Mouse (Mus musculus): ENCODE measurements around the gene Zbtb45. TPM values are rescaled to one million over a fixed set of nuclear protein-coding genes. Genes with fewer than 3 reads are reported as not detected.
A peak's percentile ranks its signal among the peaks of the same experiment; 100 is the strongest.

Zbtb45 gene
- polyA plus RNA-seq, 2 experiments = 9.8 to 10.5 TPM

- 71% methylated on average over 10 of the region's 10 CpGs for WGBS (ENCODE audit: insufficient replicate concordance)
- TF ChIP-seq EP300 (IDR thresholded peaks at IDR 0.05; ENCODE audit: low read depth) = no peak
- no peak for TF ChIP-seq CTCF (IDR thresholded peaks at IDR 0.05; ENCODE audit: low read depth)
- no peak overlapping the region for H3K27ac ChIP-seq
- no peaks in the 10 kb centered on the region for H3K9me3 ChIP-seq (ENCODE audit: control insufficient read depth, low read length)
- no peak for ATAC-seq (ENCODE audit: insufficient read depth)
- no peak for DNase-seq (ENCODE audit: low read depth in 3 of 3, low spot score in 3 of 3)
- no peaks in the 10 kb centered on the region for H3K27me3 ChIP-seq (ENCODE audit: control insufficient read depth, insufficient read depth, low read length)
- H3K36me3 ChIP-seq (replicated peaks; ENCODE audit: control insufficient read depth, insufficient read depth, low read depth) = no peaks in the 10 kb centered on the region
- no peak overlapping the region for H3K9ac ChIP-seq (replicated peaks)
- no peak overlapping the region for H3K4me3 ChIP-seq (ENCODE audit: insufficient read depth in 1 of 2, low read depth in 2 of 2, low read length in 2 of 2)
- peaks cover 2 to 8% of the 10 kb centered on the region in 2 experiments for H3K4me1 ChIP-seq (replicated peaks; ENCODE audit: control insufficient read depth in 2 of 2, insufficient read depth in 2 of 2, low read length in 1 of 2)
- no peak overlapping the region for H3K4me2 ChIP-seq (ENCODE audit: low read depth)
Observed at GRCm38 (mm10) chr7:12993148-12993547, 16.7 kb downstream of the Zbtb45 start.

DNA sequence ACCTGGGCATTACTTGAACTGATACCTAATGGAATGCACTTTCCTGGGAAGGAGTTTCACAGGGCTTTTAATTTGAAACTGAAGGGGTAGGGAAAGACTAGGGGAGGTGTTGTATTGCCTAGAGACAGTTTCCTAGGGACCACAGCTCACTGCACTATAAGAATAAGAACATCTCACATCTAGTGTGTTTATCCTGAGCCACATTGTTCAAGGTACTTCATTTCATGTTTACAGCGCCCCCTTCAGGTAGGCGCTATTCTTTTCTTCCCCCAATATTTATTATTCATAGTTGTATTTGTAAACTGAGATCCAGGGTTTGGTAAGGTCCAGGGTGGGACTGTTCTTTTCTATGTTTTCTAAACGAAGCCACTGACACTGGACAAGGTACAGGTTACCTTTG is 17.6 kb downstream of the Zbtb45 start:
- Histone ChIP-seq H3K27ac (no peak overlapping the region), H3K4me3 (ENCODE audit: insufficient read depth in 1 of 2, low read depth in 2 of 2, low read length in 2 of 2) (no peak overlapping the region), H3K9me3 (ENCODE audit: control insufficient read depth, low read length) (no peaks in the 10 kb centered on the region), H3K4me1 (replicated peaks; ENCODE audit: control insufficient read depth in 2 of 2, insufficient read depth in 2 of 2, low read length in 1 of 2) (peaks cover 12 to 17% of the 10 kb centered on the region in 2 experiments), H3K9ac (replicated peaks) (no peak overlapping the region), H3K27me3 (ENCODE audit: control insufficient read depth, insufficient read depth, low read length) (no peaks in the 10 kb centered on the region), H3K36me3 (replicated peaks; ENCODE audit: control insufficient read depth, insufficient read depth, low read depth) (no peaks in the 10 kb centered on the region), H3K4me2 (ENCODE audit: low read depth) (no peak overlapping the region)
- TF ChIP-seq CTCF (IDR thresholded peaks at IDR 0.05; ENCODE audit: low read depth) = peak; percentile 67
- TF ChIP-seq EP300 (IDR thresholded peaks at IDR 0.05; ENCODE audit: low read depth) = no peak
- DNase-seq (ENCODE audit: low read depth in 3 of 3, low spot score in 3 of 3) (peak in 1 of 3 experiments; percentile 50), ATAC-seq (ENCODE audit: insufficient read depth) (no peak)
- 1% methylated on average over 3 of the region's 3 CpGs for WGBS (ENCODE audit: insufficient replicate concordance)

- no peaks in the 10 kb centered on the region for H3K27me3 ChIP-seq (ENCODE audit: control insufficient read depth, insufficient read depth, low read length)
- 37% methylated on average over 8 of the region's 8 CpGs for WGBS (ENCODE audit: insufficient replicate concordance)
- peak; percentile 60 to 67 (median 63) for DNase-seq (ENCODE audit: low read depth in 3 of 3, low spot score in 3 of 3)
Observed at GRCm38 (mm10) chr7:12987409-12988189, 22.2 kb downstream of the Zbtb45 start.

GRCm38 (mm10) chr7:12986906-12987305 is 22.9 kb downstream of the Zbtb45 start:
- H3K9ac ChIP-seq (replicated peaks) = no peak overlapping the region
- H3K27ac ChIP-seq = peak overlapping the region; percentile 74
- H3K4me1 ChIP-seq (replicated peaks; ENCODE audit: control insufficient read depth in 2 of 2, insufficient read depth in 2 of 2, low read length in 1 of 2) = peaks cover 27 to 39% of the 10 kb centered on the region in 2 experiments
- no peaks in the 10 kb centered on the region for H3K27me3 ChIP-seq (ENCODE audit: control insufficient read depth, insufficient read depth, low read length)
- no peak for TF ChIP-seq CTCF (IDR thresholded peaks at IDR 0.05; ENCODE audit: low read depth)
- TF ChIP-seq EP300 (IDR thresholded peaks at IDR 0.05; ENCODE audit: low read depth) = no peak
- DNase-seq (ENCODE audit: low read depth in 3 of 3, low spot score in 3 of 3) = no peak
- no peak for ATAC-seq (ENCODE audit: insufficient read depth)
- H3K4me2 ChIP-seq (ENCODE audit: low read depth) = no peak overlapping the region
- no peaks in the 10 kb centered on the region for H3K36me3 ChIP-seq (replicated peaks; ENCODE audit: control insufficient read depth, insufficient read depth, low read depth)
- H3K9me3 ChIP-seq (ENCODE audit: control insufficient read depth, low read length) = no peaks in the 10 kb centered on the region
- H3K4me3 ChIP-seq (ENCODE audit: insufficient read depth in 1 of 2, low read depth in 2 of 2, low read length in 2 of 2) = no peak overlapping the region
- 68% methylated on average over 8 of the region's 8 CpGs for WGBS (ENCODE audit: insufficient replicate concordance)

More at GRCm38 (mm10) chr7:12987409-12988189, 22.2 kb downstream of the Zbtb45 start:
- Histone ChIP-seq H3K4me2 (ENCODE audit: low read depth) (peak overlapping the region; percentile 41), H3K27ac (peak overlapping the region; percentile 74), H3K36me3 (replicated peaks; ENCODE audit: control insufficient read depth, insufficient read depth, low read depth) (no peaks in the 10 kb centered on the region), H3K4me3 (ENCODE audit: insufficient read depth in 1 of 2, low read depth in 2 of 2, low read length in 2 of 2) (no peak overlapping the region), H3K4me1 (replicated peaks; ENCODE audit: control insufficient read depth in 2 of 2, insufficient read depth in 2 of 2, low read length in 1 of 2) (peaks cover 27 to 39% of the 10 kb centered on the region in 2 experiments), H3K9me3 (ENCODE audit: control insufficient read depth, low read length) (no peaks in the 10 kb centered on the region), H3K9ac (replicated peaks) (peak overlapping the region; percentile 12; the same call in 1 of the 2 replicates)
- no peak for TF ChIP-seq CTCF (IDR thresholded peaks at IDR 0.05; ENCODE audit: low read depth)
- peak; percentile 57 for TF ChIP-seq EP300 (IDR thresholded peaks at IDR 0.05; ENCODE audit: low read depth)
- ATAC-seq (ENCODE audit: insufficient read depth) = peak; percentile 85

GRCm38 (mm10) chr7:12985724-12986123 is 24.1 kb downstream of the Zbtb45 start:
- Histone ChIP-seq H3K9ac (replicated peaks) (no peak overlapping the region), H3K27me3 (ENCODE audit: control insufficient read depth, insufficient read depth, low read length) (no peaks in the 10 kb centered on the region), H3K4me1 (replicated peaks; ENCODE audit: control insufficient read depth in 2 of 2, insufficient read depth in 2 of 2, low read length in 1 of 2) (peaks cover 27 to 39% of the 10 kb centered on the region in 2 experiments), H3K27ac (peak overlapping the region; percentile 34), H3K9me3 (ENCODE audit: control insufficient read depth, low read length) (no peaks in the 10 kb centered on the region), H3K4me2 (ENCODE audit: low read depth) (no peak overlapping the region), H3K36me3 (replicated peaks; ENCODE audit: control insufficient read depth, insufficient read depth, low read depth) (no peaks in the 10 kb centered on the region), H3K4me3 (ENCODE audit: insufficient read depth in 1 of 2, low read depth in 2 of 2, low read length in 2 of 2) (no peak overlapping the region)
- ATAC-seq (ENCODE audit: insufficient read depth) (peak; percentile 55), DNase-seq (ENCODE audit: low read depth in 3 of 3, low spot score in 3 of 3) (peak in 2 of 3 experiments; percentile 52 to 53)
- whole genome bisulfite sequencing (ENCODE audit: insufficient replicate concordance) = 22% methylated on average over 1 of the region's 1 CpGs
- TF ChIP-seq EP300 (IDR thresholded peaks at IDR 0.05; ENCODE audit: low read depth) (peak; percentile 71), CTCF (IDR thresholded peaks at IDR 0.05; ENCODE audit: low read depth) (no peak)

Data from liver, embryonic 14.5 days (tissue).